Mouse (Mus musculus) neural tube, embryonic 13.5 days (tissue): ENCODE results near the gene Slc39a11. TPM values are rescaled to one million over a fixed set of nuclear protein-coding genes. Genes with fewer than 3 reads are reported as not detected.

Experiments
- ATAC-seq: fragments of 200-750 bp; cut with Nextera tagmentation; 2 replicates; pipeline ENCODE4 v1.8.0; 2017; ENCODE audit warnings: low read depth, mild to moderate bottlenecking, moderate TSS enrichment, moderate library complexity
- H3K27ac ChIP-seq: fragments of 300-500 bp; sonication (generic); replicated peaks from 2 replicates; pipeline ENCODE4 v1.5.1; 2015; ENCODE audit warnings: moderate library complexity, mild to moderate bottlenecking, inconsistent platforms
- H3K27me3 ChIP-seq: fragments of 300-500 bp; sonication (generic); 2 replicates; pipeline ENCODE4 v1.6.1; 2015; ENCODE audit warnings: mild to moderate bottlenecking, inconsistent platforms
- H3K36me3 ChIP-seq: fragments of 300-500 bp; sonication (generic); 2 replicates; pipeline ENCODE4 v1.6.1; 2015; ENCODE audit warnings: mild to moderate bottlenecking, inconsistent platforms
- H3K4me1 ChIP-seq: fragments of 300-500 bp; sonication (generic); replicated peaks from 2 replicates; pipeline ENCODE4 v1.6.1; 2015; ENCODE audit warnings: inconsistent platforms
- H3K4me2 ChIP-seq: fragments of 300-500 bp; sonication (generic); 2 replicates; pipeline ENCODE4 v1.6.1; 2015; ENCODE audit warnings: inconsistent platforms, mild to moderate bottlenecking, moderate library complexity
- H3K4me3 ChIP-seq: fragments of 300-500 bp; sonication (generic); 2 replicates; pipeline ENCODE4 v1.5.1; 2015; ENCODE audit warnings: mild to moderate bottlenecking, inconsistent platforms
- H3K9ac ChIP-seq: fragments of 300-500 bp; sonication (generic); 2 replicates; pipeline ENCODE4 v1.6.1; 2015; ENCODE audit warnings: moderate library complexity, mild to moderate bottlenecking, inconsistent platforms
- H3K9me3 ChIP-seq: fragments of 300-500 bp; sonication (generic); 2 replicates; pipeline ENCODE4 v1.6.1; 2016; ENCODE audit warnings: inconsistent platforms
- WGBS: fragments of 180-500 bp; shearing (Covaris S2); methylation state at CpG from one replicate; pipeline ENCODE4 v1.1.7; 2015; 5-methylcytosine and 5-hydroxymethylcytosine counted together
- polyA plus RNA-seq: library from polyadenylated mRNA; unstranded; fragments of >200 nt; fragmentation: Nextera tagmentation; extraction: Ambion mirVana; gene quantifications from 2 replicates; pipeline ENCODE4 v1.2.1, GENCODE M21; 2015

The Slc39a11 gene
- polyA plus RNA-seq, 1 experiment from 2014 or later, result 26.8 TPM

GRCm38 (mm10) chr11:113452861-113453568, 196.9 kb downstream of the Slc39a11 start:
- 15% methylated on average over 16 of the region's 16 CpGs for WGBS
- Histone ChIP-seq H3K27ac (peak overlapping the region; percentile 67), H3K4me1 (peaks cover 46% of the 10 kb centered on the region), H3K36me3 (0 out of 2 replicates have a peak, but pooled peaks cover 2% of the 10 kb centered on the region), H3K27me3 (no peaks in the 10 kb centered on the region), H3K9ac (no peak overlapping the region), H3K4me3 (no peak overlapping the region), H3K4me2 (no peak overlapping the region), H3K9me3 (peaks cover 12% of the 10 kb centered on the region; the same call in 1 of the 2 replicates)
- peak; percentile 51; the same call in 1 of the 2 replicates for ATAC-seq

GRCm38 (mm10) chr11:113451301-113451700, 198.6 kb downstream of the Slc39a11 start:
- no peak overlapping the region for H3K4me3 ChIP-seq
- H3K36me3 ChIP-seq, result 0 out of 2 replicates have a peak, but pooled peaks cover under 1% of the 10 kb centered on the region
- H3K9me3 ChIP-seq, result peaks cover 11% of the 10 kb centered on the region; the same call in 1 of the 2 replicates
- H3K4me1 ChIP-seq, result peaks cover 46% of the 10 kb centered on the region
- no peak overlapping the region for H3K9ac ChIP-seq
- WGBS, result 71% methylated on average over 10 of the region's 10 CpGs
- H3K27me3 ChIP-seq, result no peaks in the 10 kb centered on the region
- H3K27ac ChIP-seq, result 0 out of 2 replicates have a peak overlapping the region, but pooled peaks have one; percentile 38
- H3K4me2 ChIP-seq, result no peak overlapping the region
- ATAC-seq, result no peak

- no peaks in the 10 kb centered on the region for H3K36me3 ChIP-seq
- H3K27ac ChIP-seq, result peak overlapping the region; percentile 33
- H3K9ac ChIP-seq, result no peak overlapping the region
- H3K4me3 ChIP-seq, result no peak overlapping the region
- H3K4me2 ChIP-seq, result no peak overlapping the region
- H3K27me3 ChIP-seq, result no peaks in the 10 kb centered on the region
- WGBS, result 32% methylated on average over 4 of the region's 4 CpGs
- peaks cover 8% of the 10 kb centered on the region; the same call in 1 of the 2 replicates for H3K9me3 ChIP-seq
- H3K4me1 ChIP-seq, result peaks cover 46% of the 10 kb centered on the region
- ATAC-seq, result peak; percentile 56; the same call in 1 of the 2 replicates
These were observed 199.2 kb downstream of the Slc39a11 start for GRCm38 (mm10) chr11:113450665-113451064.

GRCm38 (mm10) chr11:113450028-113450427, 199.9 kb downstream of the Slc39a11 start:
- no peaks in the 10 kb centered on the region for H3K36me3 ChIP-seq
- no peaks in the 10 kb centered on the region for H3K27me3 ChIP-seq
- WGBS, result 71% methylated on average over 6 of the region's 6 CpGs
- H3K4me1 ChIP-seq, result peaks cover 46% of the 10 kb centered on the region
- H3K9ac ChIP-seq, result no peak overlapping the region
- no peak overlapping the region for H3K4me3 ChIP-seq
- H3K4me2 ChIP-seq, result no peak overlapping the region
- ATAC-seq, result no peak
- H3K27ac ChIP-seq, result no peak overlapping the region
- H3K9me3 ChIP-seq, result peaks cover 1% of the 10 kb centered on the region; the same call in 1 of the 2 replicates

- H3K27me3 ChIP-seq, result no peaks in the 10 kb centered on the region
- 92% methylated on average over 11 of the region's 11 CpGs for WGBS
- H3K9ac ChIP-seq, result no peak overlapping the region
These were observed 207.8 kb downstream of the Slc39a11 start for GRCm38 (mm10) chr11:113442036-113442435.

GRCm38 (mm10) chr11:113439328-113440030, 210.4 kb downstream of the Slc39a11 start:
- Histone ChIP-seq H3K36me3 (0 out of 2 replicates have a peak, but pooled peaks cover 3% of the 10 kb centered on the region), H3K27me3 (peaks cover 5% of the 10 kb centered on the region; the same call in 1 of the 2 replicates), H3K27ac (peak overlapping the region; percentile 85), H3K4me1 (peaks cover 20% of the 10 kb centered on the region), H3K4me3 (no peak overlapping the region), H3K9ac (peak overlapping the region; percentile 38), H3K4me2 (peak overlapping the region; percentile 9; the same call in 1 of the 2 replicates), H3K9me3 (peaks cover 6% of the 10 kb centered on the region)
- WGBS, result 15% methylated on average over 20 of the region's 20 CpGs
- ATAC-seq, result peak; percentile 77

More at GRCm38 (mm10) chr11:113442036-113442435, 207.8 kb downstream of the Slc39a11 start:
- Histone ChIP-seq H3K36me3 (0 out of 2 replicates have a peak, but pooled peaks cover 3% of the 10 kb centered on the region), H3K27ac (no peak overlapping the region), H3K4me1 (peaks cover 20% of the 10 kb centered on the region), H3K4me3 (no peak overlapping the region), H3K4me2 (no peak overlapping the region), H3K9me3 (peaks cover 6% of the 10 kb centered on the region)
- no peak for ATAC-seq

GRCm38 (mm10) chr11:113438915-113439314, 211.0 kb downstream of the Slc39a11 start:
- no peak overlapping the region for H3K4me3 ChIP-seq
- H3K9ac ChIP-seq, result peak overlapping the region; percentile 38; the same call in 1 of the 2 replicates
- WGBS, result 83% methylated on average over 5 of the region's 5 CpGs
- 0 out of 2 replicates have a peak, but pooled peaks cover 3% of the 10 kb centered on the region for H3K36me3 ChIP-seq
- peaks cover 5% of the 10 kb centered on the region; the same call in 1 of the 2 replicates for H3K27me3 ChIP-seq
- H3K27ac ChIP-seq, result peak overlapping the region; percentile 85
- H3K4me2 ChIP-seq, result no peak overlapping the region
- peak; percentile 49 for ATAC-seq
- peaks cover 20% of the 10 kb centered on the region for H3K4me1 ChIP-seq
- peaks cover 6% of the 10 kb centered on the region for H3K9me3 ChIP-seq

- H3K9me3 ChIP-seq, result peaks cover 6% of the 10 kb centered on the region
- H3K9ac ChIP-seq, result no peak overlapping the region
- peaks cover 5% of the 10 kb centered on the region; the same call in 1 of the 2 replicates for H3K27me3 ChIP-seq
- no peak overlapping the region for H3K4me2 ChIP-seq
- no peak for ATAC-seq
- H3K4me1 ChIP-seq, result peaks cover 20% of the 10 kb centered on the region
- WGBS, result 89% methylated on average over 9 of the region's 9 CpGs
- H3K36me3 ChIP-seq, result 0 out of 2 replicates have a peak, but pooled peaks cover 3% of the 10 kb centered on the region
- H3K4me3 ChIP-seq, result no peak overlapping the region
- no peak overlapping the region for H3K27ac ChIP-seq
These were observed 212.5 kb downstream of the Slc39a11 start for GRCm38 (mm10) chr11:113437357-113437756.

GRCm38 (mm10) chr11:113436299-113436698, 213.6 kb downstream of the Slc39a11 start:
- ATAC-seq, result no peak
- H3K9me3 ChIP-seq, result peaks cover 5% of the 10 kb centered on the region
- H3K36me3 ChIP-seq, result 0 out of 2 replicates have a peak, but pooled peaks cover 3% of the 10 kb centered on the region
- no peak overlapping the region for H3K4me3 ChIP-seq
- no peak overlapping the region for H3K4me2 ChIP-seq
- H3K9ac ChIP-seq, result no peak overlapping the region
- 92% methylated on average over 6 of the region's 6 CpGs for WGBS
- peaks cover 5% of the 10 kb centered on the region; the same call in 1 of the 2 replicates for H3K27me3 ChIP-seq
- H3K4me1 ChIP-seq, result peaks cover 20% of the 10 kb centered on the region
- no peak overlapping the region for H3K27ac ChIP-seq

GRCm38 (mm10) chr11:113435696-113436095, 214.2 kb downstream of the Slc39a11 start:
- H3K27me3 ChIP-seq, result peaks cover 5% of the 10 kb centered on the region; the same call in 1 of the 2 replicates
- WGBS, result 40% methylated on average over 5 of the region's 5 CpGs

GRCm38 (mm10) chr11:113431161-113431560, 218.7 kb downstream of the Slc39a11 start:
- no peak overlapping the region for H3K9ac ChIP-seq
- peaks cover 4% of the 10 kb centered on the region for H3K4me1 ChIP-seq
- H3K27ac ChIP-seq, result 0 out of 2 replicates have a peak overlapping the region, but pooled peaks have one; percentile 38
- H3K36me3 ChIP-seq, result no peaks in the 10 kb centered on the region
- no peak for ATAC-seq
- H3K4me3 ChIP-seq, result no peak overlapping the region
- H3K4me2 ChIP-seq, result no peak overlapping the region
- peaks cover 5% of the 10 kb centered on the region; the same call in 1 of the 2 replicates for H3K27me3 ChIP-seq
- WGBS, result 58% methylated on average over 7 of the region's 7 CpGs
- H3K9me3 ChIP-seq, result no peaks in the 10 kb centered on the region

More at GRCm38 (mm10) chr11:113435696-113436095, 214.2 kb downstream of the Slc39a11 start:
- Histone ChIP-seq H3K4me2 (no peak overlapping the region), H3K9ac (no peak overlapping the region), H3K4me3 (no peak overlapping the region), H3K9me3 (no peaks in the 10 kb centered on the region), H3K27ac (no peak overlapping the region), H3K36me3 (no peaks in the 10 kb centered on the region), H3K4me1 (peaks cover 20% of the 10 kb centered on the region)
- no peak for ATAC-seq
